Mouse (Mus musculus) kidney, embryonic 15.5 days (tissue): ENCODE data around the gene Tbx2. TPM values are rescaled to one million over a fixed set of nuclear protein-coding genes. Genes with fewer than 3 reads are reported as not detected.

Experiments
- ATAC-seq: fragments of 200-750 bp; cut with Nextera tagmentation; replicated peaks from 2 replicates; pipeline ENCODE4 v1.8.0; 2017; ENCODE audit warnings: moderate TSS enrichment; ENCODE audit not compliant: low FRiP score
- H3K27ac ChIP-seq: fragments of 300-500 bp; sonication (generic); 2 replicates; pipeline ENCODE4 v1.5.1; 2015; ENCODE audit warnings: mild to moderate bottlenecking, inconsistent platforms
- H3K27me3 ChIP-seq: fragments of 300-500 bp; sonication (generic); 2 replicates; pipeline ENCODE4 v1.6.1; 2015; ENCODE audit warnings: inconsistent platforms
- H3K36me3 ChIP-seq: fragments of 300-500 bp; sonication (generic); 2 replicates; pipeline ENCODE4 v1.6.1; 2015; ENCODE audit warnings: inconsistent platforms
- H3K4me1 ChIP-seq: fragments of 300-500 bp; sonication (generic); 2 replicates; pipeline ENCODE4 v1.6.1; 2015; ENCODE audit warnings: inconsistent platforms
- H3K4me2 ChIP-seq: fragments of 300-500 bp; sonication (generic); 2 replicates; pipeline ENCODE4 v1.6.1; 2015; ENCODE audit warnings: moderate library complexity, mild to moderate bottlenecking, inconsistent platforms
- H3K4me3 ChIP-seq: fragments of 300-500 bp; sonication (generic); replicated peaks from 2 replicates; pipeline ENCODE4 v1.5.1; 2015; ENCODE audit warnings: mild to moderate bottlenecking, inconsistent platforms
- H3K9ac ChIP-seq: fragments of 300-500 bp; sonication (generic); 2 replicates; pipeline ENCODE4 v1.6.1; 2015; ENCODE audit warnings: mild to moderate bottlenecking, inconsistent platforms
- H3K9me3 ChIP-seq: fragments of 300-500 bp; sonication (generic); replicated peaks from 2 replicates; pipeline ENCODE4 v1.6.1; 2016; ENCODE audit warnings: inconsistent platforms
- WGBS: fragments of 180-500 bp; shearing (Covaris S2); methylation state at CpG from one replicate; pipeline ENCODE4 v1.1.7; 2015; ENCODE audit warnings: mixed read lengths; 5-methylcytosine and 5-hydroxymethylcytosine counted together
- polyA plus RNA-seq: library from polyadenylated mRNA; unstranded; fragments of >200 nt; fragmentation: Nextera tagmentation; extraction: Ambion mirVana; gene quantifications from 2 replicates; pipeline ENCODE4 v1.2.1, GENCODE M21; 2015

The Tbx2 gene
- polyA plus RNA-seq, 1 experiment from 2014 or later, result 11.4 TPM

DNA sequence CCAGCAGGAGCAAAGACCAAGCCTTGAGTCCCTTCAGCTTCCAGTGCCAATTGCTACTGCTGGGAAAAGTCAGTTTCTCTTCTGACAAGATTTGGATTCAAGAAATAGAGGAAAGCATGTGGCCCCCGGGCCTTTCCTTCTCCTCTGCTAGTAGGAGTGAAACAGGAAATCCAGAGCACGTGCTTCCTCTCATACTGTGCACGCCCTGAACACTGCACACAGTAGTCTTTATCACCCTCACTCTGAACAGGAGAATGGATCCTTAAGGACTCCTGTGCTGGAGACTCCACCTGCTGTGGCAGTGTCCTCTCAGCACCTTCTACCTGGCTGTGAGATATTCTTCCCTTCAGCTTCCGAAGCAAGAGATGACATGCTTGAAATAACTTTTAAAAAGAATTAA lies 21.1 kb upstream of the Tbx2 start:
- no peak overlapping the region for H3K27ac ChIP-seq
- peaks cover 51% of the 10 kb centered on the region for H3K4me1 ChIP-seq
- no peak for ATAC-seq
- H3K4me3 ChIP-seq, result no peak overlapping the region
- no peak overlapping the region for H3K4me2 ChIP-seq
- no peaks in the 10 kb centered on the region for H3K36me3 ChIP-seq
- no peak overlapping the region for H3K9ac ChIP-seq
- 66% methylated on average over 4 of the region's 4 CpGs for WGBS
- no peaks in the 10 kb centered on the region for H3K27me3 ChIP-seq
- H3K9me3 ChIP-seq, result no peaks in the 10 kb centered on the region

GRCm38 (mm10) chr11:85811676-85812075 lies 20.7 kb upstream of the Tbx2 start:
- Histone ChIP-seq H3K4me1 (peaks cover 51% of the 10 kb centered on the region), H3K9me3 (no peaks in the 10 kb centered on the region), H3K4me3 (no peak overlapping the region), H3K4me2 (no peak overlapping the region), H3K27ac (no peak overlapping the region), H3K9ac (no peak overlapping the region), H3K36me3 (no peaks in the 10 kb centered on the region), H3K27me3 (no peaks in the 10 kb centered on the region)
- 89% methylated on average over 5 of the region's 5 CpGs for WGBS
- no peak for ATAC-seq

DNA sequence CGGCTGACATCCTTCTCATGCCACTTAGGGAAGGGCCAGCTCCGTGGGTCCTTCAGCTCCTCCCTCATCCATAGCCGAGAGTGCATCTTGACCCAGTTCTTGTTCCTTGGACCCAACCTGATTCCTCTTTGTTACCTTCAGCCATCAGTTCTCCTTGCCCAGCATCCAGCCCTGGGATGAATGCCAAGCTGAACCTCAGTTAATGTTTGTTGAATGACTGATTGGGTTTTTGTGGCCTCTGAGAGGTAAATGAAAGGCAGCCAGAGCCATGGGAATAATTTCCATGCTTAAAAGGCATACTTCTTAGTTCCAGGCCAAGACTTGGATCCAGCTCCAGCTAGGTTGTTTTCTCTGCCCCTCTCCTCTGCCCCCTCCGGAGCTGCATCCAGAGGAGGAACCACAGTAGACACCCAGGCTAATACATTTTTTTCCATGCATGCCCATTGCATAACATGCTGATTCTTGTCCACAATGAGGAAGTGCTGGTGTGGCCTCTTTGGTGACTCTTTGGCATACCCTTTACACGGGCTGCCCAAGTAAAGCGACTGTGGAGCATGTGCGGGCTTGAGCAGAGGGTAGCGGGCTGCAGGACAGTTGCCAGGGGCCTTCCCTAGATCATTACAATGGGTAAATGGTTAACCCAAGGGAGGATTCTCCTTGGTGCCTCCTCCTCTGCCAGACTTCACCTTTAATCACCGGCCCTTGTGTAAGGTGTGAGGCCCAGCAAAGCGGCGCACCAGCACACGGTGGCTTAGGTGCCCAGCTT lies 20.0 kb upstream of the Tbx2 start:
- Histone ChIP-seq H3K9me3 (no peaks in the 10 kb centered on the region), H3K4me2 (no peak overlapping the region), H3K27ac (peak overlapping the region; percentile 42), H3K27me3 (no peaks in the 10 kb centered on the region), H3K4me3 (no peak overlapping the region), H3K9ac (no peak overlapping the region), H3K36me3 (no peaks in the 10 kb centered on the region), H3K4me1 (peaks cover 51% of the 10 kb centered on the region)
- 71% methylated on average over 12 of the region's 12 CpGs for WGBS
- ATAC-seq, result peak; percentile 57

GRCm38 (mm10) chr11:85814678-85815077 lies 17.7 kb upstream of the Tbx2 start:
- Histone ChIP-seq H3K4me3 (no peak overlapping the region), H3K4me2 (no peak overlapping the region), H3K27ac (no peak overlapping the region), H3K9me3 (no peaks in the 10 kb centered on the region), H3K9ac (no peak overlapping the region), H3K27me3 (no peaks in the 10 kb centered on the region), H3K36me3 (no peaks in the 10 kb centered on the region), H3K4me1 (peaks cover 56% of the 10 kb centered on the region)
- WGBS, result 41% methylated on average over 4 of the region's 4 CpGs
- no peak for ATAC-seq

GRCm38 (mm10) chr11:85816471-85816870 lies 15.9 kb upstream of the Tbx2 start:
- Histone ChIP-seq H3K27me3 (no peaks in the 10 kb centered on the region), H3K36me3 (no peaks in the 10 kb centered on the region), H3K27ac (no peak overlapping the region), H3K9ac (no peak overlapping the region), H3K4me1 (peaks cover 62% of the 10 kb centered on the region), H3K4me2 (no peak overlapping the region), H3K9me3 (no peaks in the 10 kb centered on the region), H3K4me3 (no peak overlapping the region)
- no peak for ATAC-seq
- WGBS, result 70% methylated on average over 5 of the region's 5 CpGs

DNA sequence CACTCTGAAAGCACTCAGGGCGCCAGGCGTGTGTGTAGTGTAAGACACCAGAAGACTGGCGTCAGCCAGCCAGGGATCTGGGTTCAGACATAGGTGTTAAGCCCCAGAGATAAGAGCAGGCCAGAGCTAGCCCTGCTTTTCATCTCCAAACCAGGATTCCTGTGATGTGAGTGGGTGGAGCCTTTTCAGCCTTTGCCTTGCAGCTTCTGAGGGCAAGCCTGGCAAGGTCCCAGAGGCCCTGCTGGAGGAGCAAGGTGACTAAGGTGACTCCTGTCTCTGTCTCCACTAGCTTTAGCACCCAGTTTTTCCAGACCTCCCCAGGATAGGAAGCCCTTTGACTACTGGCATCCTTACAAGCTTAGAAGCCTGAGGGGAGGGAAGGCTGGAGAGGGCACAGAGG lies 13.9 kb upstream of the Tbx2 start:
- Histone ChIP-seq H3K9me3 (no peaks in the 10 kb centered on the region), H3K4me2 (no peak overlapping the region), H3K4me1 (peaks cover 64% of the 10 kb centered on the region), H3K36me3 (no peaks in the 10 kb centered on the region), H3K27ac (no peak overlapping the region), H3K9ac (no peak overlapping the region), H3K4me3 (no peak overlapping the region), H3K27me3 (no peaks in the 10 kb centered on the region)
- WGBS, result 72% methylated on average over 3 of the region's 3 CpGs
- no peak for ATAC-seq

DNA sequence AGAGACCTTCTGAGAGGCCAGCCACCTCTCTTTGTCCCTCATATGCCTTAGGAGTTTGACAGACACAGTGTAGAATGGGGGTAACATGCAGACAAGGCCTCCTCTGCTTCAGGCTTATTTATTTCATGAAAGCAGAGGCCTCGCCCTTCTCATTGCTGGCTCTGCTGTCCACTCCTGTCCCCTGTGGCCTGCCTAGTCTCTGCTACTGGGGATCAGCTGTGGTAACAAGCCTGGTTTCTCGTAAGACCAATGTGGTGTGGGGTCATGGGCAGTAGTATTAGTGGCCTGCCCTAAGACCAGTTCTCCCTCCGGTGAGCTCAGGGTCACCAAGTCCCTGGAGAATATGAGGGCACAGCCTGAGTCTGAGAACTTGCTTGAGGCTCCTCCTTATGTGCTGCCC lies 11.4 kb upstream of the Tbx2 start:
- peaks cover 62% of the 10 kb centered on the region for H3K4me1 ChIP-seq
- H3K27me3 ChIP-seq, result 0 out of 2 replicates have a peak, but pooled peaks cover 2% of the 10 kb centered on the region
- WGBS, result 79% methylated on average over 3 of the region's 3 CpGs
- H3K9ac ChIP-seq, result no peak overlapping the region
- ATAC-seq, result no peak
- no peaks in the 10 kb centered on the region for H3K9me3 ChIP-seq
- H3K36me3 ChIP-seq, result no peaks in the 10 kb centered on the region
- H3K4me2 ChIP-seq, result no peak overlapping the region
- peak overlapping the region; percentile 63 for H3K27ac ChIP-seq
- no peak overlapping the region for H3K4me3 ChIP-seq

- H3K4me3 ChIP-seq, result no peak overlapping the region
- WGBS, result 66% methylated on average over 9 of the region's 9 CpGs
- H3K27ac ChIP-seq, result peak overlapping the region; percentile 63
- no peaks in the 10 kb centered on the region for H3K9me3 ChIP-seq
- peaks cover 3% of the 10 kb centered on the region; the same call in 1 of the 2 replicates for H3K27me3 ChIP-seq
- no peak for ATAC-seq
- no peak overlapping the region for H3K4me2 ChIP-seq
- H3K9ac ChIP-seq, result no peak overlapping the region
- H3K36me3 ChIP-seq, result no peaks in the 10 kb centered on the region
- peaks cover 68% of the 10 kb centered on the region for H3K4me1 ChIP-seq
Measured at GRCm38 (mm10) chr11:85821659-85822058, 10.7 kb upstream of the Tbx2 start.

DNA sequence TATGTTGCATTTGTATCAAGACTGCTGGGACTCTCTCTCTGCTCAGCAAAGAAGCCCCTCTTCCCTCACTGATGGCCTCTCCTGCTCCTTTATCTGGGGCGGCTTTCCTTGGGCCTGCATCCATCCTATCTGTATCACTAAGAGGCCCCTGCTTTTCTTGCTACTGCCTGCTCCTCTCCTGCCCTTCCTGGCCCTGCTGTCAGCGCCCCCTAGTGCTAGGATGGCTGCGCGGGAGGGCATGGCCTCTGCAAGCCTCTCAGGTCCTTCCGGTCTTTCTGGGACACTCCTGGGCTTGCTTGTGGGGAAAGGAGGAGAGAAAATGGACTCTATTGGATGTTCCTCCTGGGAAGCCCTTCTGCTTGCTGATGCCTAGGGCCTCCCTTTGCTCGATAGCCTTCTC lies 9.2 kb upstream of the Tbx2 start:
- peaks cover 17% of the 10 kb centered on the region for H3K27me3 ChIP-seq
- no peak overlapping the region for H3K27ac ChIP-seq
- H3K4me3 ChIP-seq, result no peak overlapping the region
- no peak overlapping the region for H3K4me2 ChIP-seq
- 17% methylated on average over 6 of the region's 6 CpGs for WGBS
- no peaks in the 10 kb centered on the region for H3K36me3 ChIP-seq
- H3K9ac ChIP-seq, result no peak overlapping the region
- no peak for ATAC-seq
- H3K9me3 ChIP-seq, result no peaks in the 10 kb centered on the region
- H3K4me1 ChIP-seq, result peaks cover 81% of the 10 kb centered on the region

- Histone ChIP-seq H3K4me3 (no peak overlapping the region), H3K4me2 (no peak overlapping the region), H3K9me3 (no peaks in the 10 kb centered on the region), H3K27me3 (peaks cover 22% of the 10 kb centered on the region), H3K27ac (no peak overlapping the region), H3K4me1 (peaks cover 82% of the 10 kb centered on the region), H3K9ac (no peak overlapping the region), H3K36me3 (no peaks in the 10 kb centered on the region)
- no peak for ATAC-seq
- 83% methylated on average over 4 of the region's 4 CpGs for WGBS
Measured at GRCm38 (mm10) chr11:85823794-85824193, 8.6 kb upstream of the Tbx2 start.

- ATAC-seq, result no peak
- Histone ChIP-seq H3K9ac (no peak overlapping the region), H3K4me2 (no peak overlapping the region), H3K4me1 (peaks cover 93% of the 10 kb centered on the region), H3K4me3 (no peak overlapping the region), H3K36me3 (no peaks in the 10 kb centered on the region), H3K27ac (0 out of 2 replicates have a peak overlapping the region, but pooled peaks have one; percentile 84), H3K27me3 (peaks cover 34% of the 10 kb centered on the region), H3K9me3 (no peaks in the 10 kb centered on the region)
- 80% methylated on average over 10 of the region's 10 CpGs for WGBS
Measured at GRCm38 (mm10) chr11:85825031-85825430, 7.3 kb upstream of the Tbx2 start.

- H3K4me1 ChIP-seq, result peaks cover 95% of the 10 kb centered on the region
- peaks cover 41% of the 10 kb centered on the region for H3K27me3 ChIP-seq
- ATAC-seq, result no peak
- H3K9me3 ChIP-seq, result no peaks in the 10 kb centered on the region
- H3K9ac ChIP-seq, result no peak overlapping the region
- H3K4me3 ChIP-seq, result no peak overlapping the region
- 23% methylated on average over 7 of the region's 7 CpGs for WGBS
- H3K27ac ChIP-seq, result peak overlapping the region; percentile 84; the same call in 1 of the 2 replicates
- no peak overlapping the region for H3K4me2 ChIP-seq
- no peaks in the 10 kb centered on the region for H3K36me3 ChIP-seq
Measured at GRCm38 (mm10) chr11:85825823-85826222, 6.5 kb upstream of the Tbx2 start.

DNA sequence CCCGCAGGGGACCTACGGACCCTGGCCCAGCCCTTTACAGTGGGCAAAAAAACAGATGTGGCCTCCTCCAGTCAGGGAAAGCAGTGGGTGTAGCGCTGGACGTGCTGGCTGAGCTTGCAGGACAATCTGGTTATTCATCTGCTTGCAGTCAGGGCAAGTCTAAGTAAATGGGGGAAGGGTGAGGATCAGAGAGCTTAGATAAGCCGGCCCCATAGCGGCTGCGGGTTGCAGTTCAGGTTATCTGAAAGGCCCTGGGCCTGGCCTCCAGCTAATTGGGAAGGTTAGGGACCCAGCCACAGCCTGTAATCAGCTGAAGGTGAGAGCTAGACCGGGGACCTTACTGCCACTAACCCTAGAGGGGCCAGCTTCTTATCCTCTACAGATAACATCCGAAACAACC lies 5.0 kb upstream of the Tbx2 start:
- 30% methylated on average over 9 of the region's 9 CpGs for WGBS
- H3K4me2 ChIP-seq, result 0 out of 2 replicates have a peak overlapping the region, but pooled peaks have one; percentile 4
- no peak overlapping the region for H3K4me3 ChIP-seq
- H3K27ac ChIP-seq, result peak overlapping the region; percentile 84
- H3K9ac ChIP-seq, result no peak overlapping the region
- peaks cover 54% of the 10 kb centered on the region for H3K27me3 ChIP-seq
- no peaks in the 10 kb centered on the region for H3K36me3 ChIP-seq
- peaks cover 92% of the 10 kb centered on the region for H3K4me1 ChIP-seq
- no peaks in the 10 kb centered on the region for H3K9me3 ChIP-seq
- peak; percentile 9; the same call in 1 of the 2 replicates for ATAC-seq
